Mouse (Mus musculus): ENCODE results near the gene Barx1. TPM values are rescaled to one million over a fixed set of nuclear protein-coding genes. Genes with fewer than 3 reads are reported as not detected.

Gene Barx1
- total and polyA plus RNA-seq, 3 experiments: not detected

GRCm38 (mm10) chr13:48664916-48665655 is 2.3 kb downstream of the Barx1 start:
- no peaks in the 10 kb centered on the region for H3K27me3 ChIP-seq (ENCODE audit: control insufficient read depth in 1 of 2, insufficient read depth in 2 of 2, low read length in 2 of 2)
- no peaks in the 10 kb centered on the region for H3K79me2 ChIP-seq (ENCODE audit: control insufficient read depth, insufficient read depth, low read length, poor library complexity)
- no peak overlapping the region for H3K9ac ChIP-seq (ENCODE audit: control insufficient read depth, low read depth, low read length, poor library complexity, severe bottlenecking)
- TF ChIP-seq USF1 (IDR thresholded peaks at IDR 0.05; ENCODE audit: low read depth, low read length) (no peak), TBP (IDR thresholded peaks at IDR 0.05; ENCODE audit: low read depth, low read length) (no peak), KAT2A (conservative IDR thresholded peaks at IDR 0.05; ENCODE audit: low read depth, low read length) (no peak), MAFK (IDR thresholded peaks at IDR 0.05; ENCODE audit: borderline replicate concordance, low read depth, low read length) (no peak), HCFC1 (IDR thresholded peaks at IDR 0.05; ENCODE audit: low read depth, low read length) (no peak), CTCF (IDR thresholded peaks at IDR 0.05 in 2 of 3, conservative IDR thresholded peaks at IDR 0.05 in 1 of 3; ENCODE audit: control insufficient read depth in 1 of 3, insufficient read depth in 1 of 3, low read depth in 2 of 3, low read length in 3 of 3, poor library complexity in 1 of 3, severe bottlenecking in 1 of 3) (no peak), MEF2A (IDR thresholded peaks at IDR 0.05; ENCODE audit: extremely low read depth, insufficient replicate concordance, low read depth, low read length, poor library complexity, severe bottlenecking) (no peak), UBTF (IDR thresholded peaks at IDR 0.05; ENCODE audit: borderline replicate concordance, insufficient read depth, low read depth, low read length) (no peak), E2F4 (IDR thresholded peaks at IDR 0.05; ENCODE audit: borderline replicate concordance, low read depth, low read length) (no peak), SIN3A (IDR thresholded peaks at IDR 0.05; ENCODE audit: low read length) (no peak), USF2 (IDR thresholded peaks at IDR 0.05; ENCODE audit: borderline replicate concordance in 1 of 2, insufficient read depth in 1 of 2, low read depth in 1 of 2, low read length in 2 of 2) (no peak), RAD21 (IDR thresholded peaks at IDR 0.05; ENCODE audit: low read depth, low read length) (no peak), ETS1 (IDR thresholded peaks at IDR 0.05; ENCODE audit: low read depth, low read length) (no peak), MYC (IDR thresholded peaks at IDR 0.05; ENCODE audit: low read depth, low read length) (no peak), POLR2A (IDR thresholded peaks at IDR 0.05; ENCODE audit: control insufficient read depth in 1 of 2, insufficient read depth in 1 of 2, low read depth in 1 of 2, low read length in 2 of 2, poor library complexity in 1 of 2) (no peak), MAZ (IDR thresholded peaks at IDR 0.05; ENCODE audit: low read depth, low read length) (no peak)
- H3K4me1 ChIP-seq (ENCODE audit: control insufficient read depth in 1 of 2, insufficient read depth in 2 of 2, low read length in 2 of 2): no peaks in the 10 kb centered on the region
- no peak overlapping the region for H3K4me3 ChIP-seq (ENCODE audit: control insufficient read depth in 1 of 2, insufficient read depth in 1 of 2, low read depth in 2 of 2, low read length in 2 of 2)
- H3K36me3 ChIP-seq (ENCODE audit: control insufficient read depth in 1 of 2, insufficient read depth in 2 of 2, low read length in 2 of 2): no peaks in the 10 kb centered on the region
- H3K9me3 ChIP-seq (replicated peaks; ENCODE audit: insufficient read depth, low read length): no peaks in the 10 kb centered on the region
- H3K27ac ChIP-seq (ENCODE audit: control insufficient read depth, low read depth, low read length): no peak overlapping the region
- DNase-seq (ENCODE audit: low read depth, low spot score): no peak

GRCm38 (mm10) chr13:48665656-48666597 is 3.1 kb downstream of the Barx1 start:
- H3K9me3 ChIP-seq (replicated peaks; ENCODE audit: insufficient read depth, low read length): no peaks in the 10 kb centered on the region
- H3K4me1 ChIP-seq (ENCODE audit: control insufficient read depth in 1 of 2, insufficient read depth in 2 of 2, low read length in 2 of 2): no peaks in the 10 kb centered on the region
- no peak overlapping the region for H3K4me3 ChIP-seq (ENCODE audit: control insufficient read depth in 1 of 2, insufficient read depth in 1 of 2, low read depth in 2 of 2, low read length in 2 of 2)
- no peak overlapping the region for H3K9ac ChIP-seq (ENCODE audit: control insufficient read depth, low read depth, low read length, poor library complexity, severe bottlenecking)
- no peaks in the 10 kb centered on the region for H3K27me3 ChIP-seq (ENCODE audit: control insufficient read depth in 1 of 2, insufficient read depth in 2 of 2, low read length in 2 of 2)
- no peaks in the 10 kb centered on the region for H3K79me2 ChIP-seq (ENCODE audit: control insufficient read depth, insufficient read depth, low read length, poor library complexity)
- no peak for DNase-seq (ENCODE audit: low read depth, low spot score)
- TF ChIP-seq EP300 (IDR thresholded peaks at IDR 0.05; ENCODE audit: low read depth in 1 of 2, low read length in 2 of 2) (no peak), ETS1 (IDR thresholded peaks at IDR 0.05; ENCODE audit: low read depth, low read length) (no peak), USF2 (IDR thresholded peaks at IDR 0.05; ENCODE audit: borderline replicate concordance in 1 of 2, insufficient read depth in 1 of 2, low read depth in 1 of 2, low read length in 2 of 2) (no peak), POLR2AphosphoS2 (IDR thresholded peaks at IDR 0.05; ENCODE audit: low read length) (no peak), GABPA (IDR thresholded peaks at IDR 0.05; ENCODE audit: low read depth, low read length) (no peak), E2F4 (IDR thresholded peaks at IDR 0.05; ENCODE audit: borderline replicate concordance, low read depth, low read length) (no peak), POLR2AphosphoS5 (IDR thresholded peaks at IDR 0.05; ENCODE audit: borderline replicate concordance, low read depth, low read length) (no peak), NRF1 (IDR thresholded peaks at IDR 0.05; ENCODE audit: insufficient read depth, low read depth, low read length, poor library complexity, severe bottlenecking) (no peak), MYC (IDR thresholded peaks at IDR 0.05; ENCODE audit: low read depth, low read length) (no peak)
- no peaks in the 10 kb centered on the region for H3K36me3 ChIP-seq (ENCODE audit: control insufficient read depth in 1 of 2, insufficient read depth in 2 of 2, low read length in 2 of 2)
- no peak overlapping the region for H3K27ac ChIP-seq (ENCODE audit: control insufficient read depth, low read depth, low read length)

Data from MEL (cell line).